Mouse (Mus musculus) lung, embryonic 15.5 days (tissue): ENCODE measurements at regions not wholly inside any gene's neighbourhood (a gene's known extent, or its start where the extent isn't known, plus 50 kb on each side); places are given as distances from the start of the nearest gene placed in this dataset.

Experiments
- ATAC-seq: fragments of 200-750 bp; cut with Nextera tagmentation; 2 replicates; pipeline ENCODE4 v1.8.0; 2017; ENCODE audit warnings: moderate number of reproducible peaks, borderline replicate concordance; ENCODE audit not compliant: low FRiP score, low TSS enrichment; ENCODE audit errors: extremely low read depth
- H3K27ac ChIP-seq: fragments of 300-500 bp; sonication (generic); 2 replicates; pipeline ENCODE4 v1.5.1; 2015; ENCODE audit warnings: moderate library complexity, mild to moderate bottlenecking, inconsistent platforms
- H3K27me3 ChIP-seq: fragments of 300-500 bp; sonication (generic); 2 replicates; pipeline ENCODE4 v1.6.1; 2015; ENCODE audit warnings: inconsistent platforms
- H3K36me3 ChIP-seq: fragments of 300-500 bp; sonication (generic); 2 replicates; pipeline ENCODE4 v1.6.1; 2015; ENCODE audit warnings: inconsistent platforms
- H3K4me1 ChIP-seq: fragments of 300-500 bp; sonication (generic); 2 replicates; pipeline ENCODE4 v1.6.1; 2015; ENCODE audit warnings: inconsistent platforms
- H3K4me2 ChIP-seq: fragments of 300-500 bp; sonication (generic); 2 replicates; pipeline ENCODE4 v1.6.1; 2015; ENCODE audit warnings: inconsistent platforms, mild to moderate bottlenecking, moderate library complexity
- H3K4me3 ChIP-seq: fragments of 300-500 bp; sonication (generic); 2 replicates; pipeline ENCODE4 v1.5.1; 2015; ENCODE audit warnings: mild to moderate bottlenecking, inconsistent platforms
- H3K9ac ChIP-seq: fragments of 300-500 bp; sonication (generic); 2 replicates; pipeline ENCODE4 v1.6.1; 2015; ENCODE audit warnings: inconsistent platforms
- H3K9me3 ChIP-seq: fragments of 300-500 bp; sonication (generic); 2 replicates; pipeline ENCODE4 v1.6.1; 2016; ENCODE audit warnings: inconsistent platforms
- WGBS: fragments of 180-500 bp; shearing (Covaris S2); methylation state at CpG from one replicate; pipeline ENCODE4 v1.1.7; 2015; 5-methylcytosine and 5-hydroxymethylcytosine counted together

DNA sequence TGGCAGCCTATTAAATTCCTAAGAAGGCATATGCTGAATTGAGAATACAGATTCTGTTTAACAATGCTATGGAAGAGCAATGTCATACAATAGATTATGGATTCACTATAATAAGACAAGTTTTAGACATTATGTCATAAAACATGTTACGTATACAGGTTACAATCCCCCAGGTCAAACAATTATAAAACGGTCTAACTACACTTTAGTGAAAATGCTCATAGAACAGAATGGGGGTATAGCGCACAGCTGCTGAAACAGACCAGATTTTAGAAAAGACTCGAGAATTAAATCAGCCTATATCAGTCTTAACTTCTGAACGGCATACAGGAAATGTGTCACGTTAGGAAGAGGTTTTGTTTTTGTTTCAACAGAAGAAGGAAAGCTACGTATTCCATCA, 660.5 kb upstream of the Sel1l start:
- WGBS = 57% methylated on average over 7 of the region's 7 CpGs
- H3K9me3 ChIP-seq = no peaks in the 10 kb centered on the region
- H3K4me2 ChIP-seq = no peak overlapping the region
- H3K36me3 ChIP-seq = no peaks in the 10 kb centered on the region
- H3K27me3 ChIP-seq = no peaks in the 10 kb centered on the region
- no peak overlapping the region for H3K4me3 ChIP-seq
- H3K27ac ChIP-seq = no peak overlapping the region
- no peak for ATAC-seq
- H3K4me1 ChIP-seq = no peaks in the 10 kb centered on the region
- H3K9ac ChIP-seq = no peak overlapping the region

DNA sequence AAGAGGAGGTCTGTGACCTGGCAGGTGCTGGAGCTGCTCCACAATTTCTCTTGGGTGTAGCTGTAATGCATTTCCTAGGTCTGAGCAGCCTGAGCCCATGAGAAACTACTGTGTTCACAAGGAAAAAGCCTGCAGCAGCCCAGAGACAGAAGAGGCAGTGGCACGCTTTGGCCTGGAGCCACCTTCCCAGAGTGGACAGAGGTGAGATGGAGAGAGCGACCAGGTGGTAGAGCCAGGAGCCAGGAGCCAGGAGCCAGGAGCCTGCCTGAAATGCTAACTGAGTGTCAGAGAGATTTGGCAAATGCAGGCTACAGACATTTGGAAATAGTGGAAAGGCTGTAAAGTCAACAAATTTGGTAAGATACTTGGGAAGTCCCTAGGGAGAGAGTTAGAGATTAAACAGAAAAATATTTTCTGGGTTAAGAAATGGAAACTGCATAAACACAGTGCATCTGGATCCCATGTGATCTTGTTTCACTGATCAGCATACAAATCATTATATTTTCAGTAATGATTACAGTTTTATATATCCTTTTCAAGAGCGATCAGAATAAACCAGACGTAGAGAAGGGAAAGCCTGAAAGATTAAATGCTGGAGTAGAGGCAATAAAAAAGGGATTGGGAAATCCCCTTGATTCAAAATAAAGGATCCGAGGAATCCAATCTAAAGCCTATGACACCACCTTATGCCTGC, 660.0 kb upstream of the Sel1l start:
- Histone ChIP-seq H3K9me3 (no peaks in the 10 kb centered on the region), H3K27me3 (no peaks in the 10 kb centered on the region), H3K4me3 (no peak overlapping the region), H3K4me1 (no peaks in the 10 kb centered on the region), H3K36me3 (no peaks in the 10 kb centered on the region), H3K27ac (no peak overlapping the region), H3K9ac (no peak overlapping the region), H3K4me2 (no peak overlapping the region)
- no peak for ATAC-seq
- WGBS = 75% methylated on average over 5 of the region's 5 CpGs

DNA sequence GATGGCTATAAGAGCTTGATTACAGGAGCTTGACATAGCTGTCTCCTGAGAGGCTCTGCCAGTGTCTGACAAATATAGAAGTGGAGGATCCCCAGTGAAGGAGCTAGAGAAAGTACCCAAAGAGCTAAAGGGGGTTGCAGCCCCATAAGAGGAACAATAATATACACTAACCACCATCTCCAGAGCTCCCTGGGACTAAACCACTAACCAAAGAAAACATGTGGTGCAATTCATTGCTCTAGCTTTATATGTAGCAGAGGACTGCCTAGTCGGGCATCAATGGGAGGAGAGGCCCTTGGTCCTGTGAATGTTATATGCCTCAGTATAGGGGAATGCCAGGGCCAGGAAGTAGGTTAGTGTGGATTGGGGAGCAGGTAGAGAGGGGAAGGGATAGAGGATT, 635.0 kb upstream of the Sel1l start:
- 74% methylated on average over 1 of the region's 1 CpGs for WGBS

GRCm38 (mm10) chr12:92474293-92475062, 625.5 kb upstream of the Sel1l start:
- Histone ChIP-seq H3K27me3 (no peaks in the 10 kb centered on the region), H3K27ac (no peak overlapping the region), H3K9ac (no peak overlapping the region), H3K9me3 (no peaks in the 10 kb centered on the region), H3K4me3 (no peak overlapping the region), H3K4me2 (no peak overlapping the region), H3K36me3 (no peaks in the 10 kb centered on the region), H3K4me1 (no peaks in the 10 kb centered on the region)
- ATAC-seq = no peak
- WGBS = 58% methylated on average over 4 of the region's 4 CpGs

More for the DNA sequence above, 635.0 kb upstream of the Sel1l start:
- H3K4me1 ChIP-seq = no peaks in the 10 kb centered on the region
- no peak for ATAC-seq
- no peak overlapping the region for H3K4me3 ChIP-seq
- H3K4me2 ChIP-seq = no peak overlapping the region
- H3K9me3 ChIP-seq = no peaks in the 10 kb centered on the region
- no peaks in the 10 kb centered on the region for H3K36me3 ChIP-seq
- no peaks in the 10 kb centered on the region for H3K27me3 ChIP-seq
- no peak overlapping the region for H3K27ac ChIP-seq
- no peak overlapping the region for H3K9ac ChIP-seq

- Histone ChIP-seq H3K9me3 (no peaks in the 10 kb centered on the region), H3K9ac (no peak overlapping the region), H3K36me3 (no peaks in the 10 kb centered on the region), H3K27me3 (no peaks in the 10 kb centered on the region), H3K4me2 (no peak overlapping the region), H3K4me3 (no peak overlapping the region), H3K27ac (no peak overlapping the region), H3K4me1 (no peaks in the 10 kb centered on the region)
- ATAC-seq = no peak
- WGBS = 56% methylated on average over 6 of the region's 6 CpGs
Measured at GRCm38 (mm10) chr12:92451110-92451818, 602.3 kb upstream of the Sel1l start.

GRCm38 (mm10) chr12:92418458-92418857, 569.5 kb upstream of the Sel1l start:
- Histone ChIP-seq H3K27me3 (no peaks in the 10 kb centered on the region), H3K4me2 (no peak overlapping the region), H3K4me3 (no peak overlapping the region), H3K9me3 (no peaks in the 10 kb centered on the region), H3K27ac (no peak overlapping the region), H3K9ac (no peak overlapping the region), H3K4me1 (no peaks in the 10 kb centered on the region), H3K36me3 (no peaks in the 10 kb centered on the region)
- WGBS = 80% methylated on average over 4 of the region's 4 CpGs
- no peak for ATAC-seq

DNA sequence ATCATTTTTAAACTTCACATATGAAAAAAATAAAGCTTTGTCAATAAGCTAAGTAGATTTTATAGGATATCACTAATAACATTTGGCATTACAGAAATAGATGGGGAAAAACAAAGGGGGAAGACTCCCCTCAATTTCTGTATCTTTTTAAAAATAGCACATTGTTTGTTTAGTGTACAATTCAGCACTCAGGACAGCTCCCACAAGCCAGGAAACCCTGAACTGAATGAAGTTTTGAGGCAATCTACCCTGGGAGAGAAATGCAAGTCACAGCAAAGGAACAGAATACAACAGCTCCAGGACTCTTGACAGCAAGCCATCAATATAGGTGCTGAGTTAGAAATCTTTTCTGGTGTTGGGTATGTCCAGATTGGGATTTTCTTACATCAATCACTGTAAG, 556.5 kb upstream of the Sel1l start:
- Histone ChIP-seq H3K9ac (no peak overlapping the region), H3K36me3 (no peaks in the 10 kb centered on the region), H3K27ac (no peak overlapping the region), H3K27me3 (no peaks in the 10 kb centered on the region), H3K4me3 (no peak overlapping the region), H3K9me3 (no peaks in the 10 kb centered on the region), H3K4me2 (no peak overlapping the region), H3K4me1 (no peaks in the 10 kb centered on the region)
- ATAC-seq = no peak

DNA sequence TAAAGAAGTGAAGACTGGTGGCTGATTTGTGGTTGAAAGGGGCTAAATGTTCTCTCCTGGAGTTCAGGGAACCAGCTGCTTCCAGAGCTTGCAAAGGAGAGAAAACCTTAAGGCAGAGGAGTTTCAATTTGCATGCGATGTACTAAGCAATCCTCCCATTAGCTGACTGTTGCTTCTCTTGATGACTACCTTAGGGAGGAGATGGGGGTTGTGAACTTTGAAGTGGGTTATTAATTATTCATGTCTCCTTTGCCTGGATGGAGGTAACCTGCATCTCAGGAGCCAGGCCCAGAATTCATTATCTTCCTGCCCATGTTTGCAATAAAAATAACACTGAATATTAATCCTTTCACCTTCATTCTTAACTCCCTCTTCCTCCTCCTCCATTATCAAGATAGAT, 552.0 kb upstream of the Sel1l start:
- no peak overlapping the region for H3K27ac ChIP-seq
- no peak overlapping the region for H3K4me3 ChIP-seq
- H3K9ac ChIP-seq = no peak overlapping the region
- no peaks in the 10 kb centered on the region for H3K27me3 ChIP-seq
- WGBS = 31% methylated on average over 1 of the region's 1 CpGs
- H3K4me1 ChIP-seq = no peaks in the 10 kb centered on the region
- H3K9me3 ChIP-seq = no peaks in the 10 kb centered on the region
- no peak for ATAC-seq
- H3K4me2 ChIP-seq = no peak overlapping the region
- no peaks in the 10 kb centered on the region for H3K36me3 ChIP-seq

DNA sequence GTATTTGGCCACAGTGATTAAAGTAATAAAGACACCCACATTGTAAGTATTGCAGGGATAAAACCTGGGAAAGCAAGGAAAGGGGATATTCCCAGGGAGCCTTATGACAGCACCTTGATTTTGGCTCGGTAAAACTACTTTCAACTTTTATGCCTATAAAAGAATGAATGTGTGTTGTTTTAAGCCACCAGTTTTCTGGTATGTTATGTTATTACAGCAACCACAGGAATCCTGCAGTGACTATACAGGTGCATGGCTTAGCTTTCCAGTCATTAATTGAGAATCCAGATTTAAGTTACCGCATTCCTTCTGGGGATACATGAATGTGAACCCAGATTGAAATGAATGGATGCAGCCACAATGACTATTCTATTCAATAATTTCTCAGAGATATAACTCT, 537.2 kb upstream of the Sel1l start:
- Histone ChIP-seq H3K4me3 (no peak overlapping the region), H3K4me1 (no peaks in the 10 kb centered on the region), H3K4me2 (no peak overlapping the region), H3K36me3 (no peaks in the 10 kb centered on the region), H3K9me3 (no peaks in the 10 kb centered on the region), H3K27ac (no peak overlapping the region), H3K27me3 (no peaks in the 10 kb centered on the region), H3K9ac (no peak overlapping the region)
- no peak for ATAC-seq
- WGBS = 92% methylated on average over 2 of the region's 2 CpGs

- Histone ChIP-seq H3K4me3 (no peak overlapping the region), H3K4me1 (no peaks in the 10 kb centered on the region), H3K36me3 (no peaks in the 10 kb centered on the region), H3K9me3 (no peaks in the 10 kb centered on the region), H3K9ac (no peak overlapping the region), H3K27ac (no peak overlapping the region), H3K27me3 (no peaks in the 10 kb centered on the region), H3K4me2 (no peak overlapping the region)
- ATAC-seq = no peak
- WGBS = 17% methylated on average over 5 of the region's 5 CpGs
Measured at GRCm38 (mm10) chr12:92384266-92384937, 535.4 kb upstream of the Sel1l start.

DNA sequence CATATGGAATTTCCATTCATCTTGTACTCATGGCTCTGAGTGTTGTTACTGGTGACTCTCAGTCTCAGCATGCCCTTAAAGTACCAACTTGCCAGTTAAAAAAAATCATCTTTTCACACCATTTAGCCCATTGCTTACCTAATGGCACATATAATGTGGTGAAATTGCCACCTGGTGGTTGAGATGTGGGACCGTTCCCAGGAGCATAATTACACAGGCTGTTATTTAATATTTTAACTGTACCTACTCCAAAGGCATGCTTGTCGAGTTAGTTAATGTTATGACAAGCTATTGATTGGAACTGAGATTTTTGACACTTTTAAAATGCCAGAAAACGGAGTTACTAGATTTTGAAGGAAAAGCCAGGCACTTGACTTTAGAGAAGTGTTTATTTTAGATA, 530.2 kb upstream of the Sel1l start:
- H3K9me3 ChIP-seq = no peaks in the 10 kb centered on the region
- no peaks in the 10 kb centered on the region for H3K36me3 ChIP-seq
- H3K9ac ChIP-seq = no peak overlapping the region
- no peak overlapping the region for H3K4me2 ChIP-seq
- no peak for ATAC-seq
- WGBS = 39% methylated on average over 3 of the region's 3 CpGs
- no peaks in the 10 kb centered on the region for H3K4me1 ChIP-seq
- H3K27me3 ChIP-seq = no peaks in the 10 kb centered on the region
- H3K4me3 ChIP-seq = no peak overlapping the region
- H3K27ac ChIP-seq = no peak overlapping the region

GRCm38 (mm10) chr12:92365926-92366325, 517.0 kb upstream of the Sel1l start:
- 80% methylated on average over 5 of the region's 5 CpGs for WGBS
- no peak for ATAC-seq
- no peak overlapping the region for H3K4me3 ChIP-seq

More at GRCm38 (mm10) chr12:92365926-92366325, 517.0 kb upstream of the Sel1l start:
- Histone ChIP-seq H3K36me3 (no peaks in the 10 kb centered on the region), H3K27me3 (no peaks in the 10 kb centered on the region), H3K9ac (no peak overlapping the region), H3K27ac (no peak overlapping the region), H3K9me3 (no peaks in the 10 kb centered on the region), H3K4me1 (no peaks in the 10 kb centered on the region), H3K4me2 (no peak overlapping the region)
